Mouse (Mus musculus): ENCODE data around the gene Dnah6. TPM values are rescaled to one million over a fixed set of nuclear protein-coding genes. Genes with fewer than 3 reads are reported as not detected.

The Dnah6 gene
- 1.1 TPM for polyA plus RNA-seq (2014; fragmentation: Illumina TruSeq; extraction: RNeasy Lipid Tissue Mini Kit (QIAGEN cat#74804); ENCODE audit: low read depth, low replicate concordance)

DNA sequence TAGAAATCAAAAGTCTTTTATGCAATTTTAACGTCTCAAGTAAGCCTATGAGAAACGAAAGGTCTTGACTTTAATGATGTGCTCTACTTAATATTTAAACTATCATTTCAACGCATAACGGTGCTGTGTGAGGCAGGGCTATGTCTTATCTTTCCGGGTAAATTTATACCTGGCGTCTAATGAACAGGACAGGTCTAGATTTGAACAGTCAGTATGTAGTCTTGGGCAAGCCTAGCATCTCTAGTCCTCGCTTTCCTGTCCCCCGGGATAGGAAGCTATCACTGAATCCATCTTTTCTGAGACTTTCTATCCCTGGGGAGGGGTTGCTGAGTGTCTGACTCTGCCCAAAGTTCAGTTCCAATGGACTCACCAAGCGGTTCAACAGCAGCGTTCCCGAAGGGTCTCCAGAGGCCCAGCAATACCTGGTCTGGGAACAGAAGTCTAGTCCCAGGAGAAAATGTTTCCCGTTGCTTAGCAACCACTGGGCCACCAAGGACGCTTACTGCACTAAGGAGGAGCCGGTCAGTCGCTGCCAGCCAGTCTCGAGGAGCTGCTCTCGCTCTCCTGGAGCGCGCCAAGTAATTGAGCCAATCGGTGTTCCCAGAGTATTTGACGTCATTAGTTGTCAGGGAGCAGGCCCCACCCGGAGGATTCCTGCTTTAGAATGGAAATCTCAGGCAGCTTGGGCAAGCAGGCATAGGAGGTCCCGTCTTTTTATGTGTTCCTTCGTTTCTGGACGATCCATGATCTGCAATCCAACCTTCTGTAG lies at the start of gene Dnah6:
Dnah6 (minus strand) TSS at position 463 of the 769 bp plus-strand sequence.

DNA sequence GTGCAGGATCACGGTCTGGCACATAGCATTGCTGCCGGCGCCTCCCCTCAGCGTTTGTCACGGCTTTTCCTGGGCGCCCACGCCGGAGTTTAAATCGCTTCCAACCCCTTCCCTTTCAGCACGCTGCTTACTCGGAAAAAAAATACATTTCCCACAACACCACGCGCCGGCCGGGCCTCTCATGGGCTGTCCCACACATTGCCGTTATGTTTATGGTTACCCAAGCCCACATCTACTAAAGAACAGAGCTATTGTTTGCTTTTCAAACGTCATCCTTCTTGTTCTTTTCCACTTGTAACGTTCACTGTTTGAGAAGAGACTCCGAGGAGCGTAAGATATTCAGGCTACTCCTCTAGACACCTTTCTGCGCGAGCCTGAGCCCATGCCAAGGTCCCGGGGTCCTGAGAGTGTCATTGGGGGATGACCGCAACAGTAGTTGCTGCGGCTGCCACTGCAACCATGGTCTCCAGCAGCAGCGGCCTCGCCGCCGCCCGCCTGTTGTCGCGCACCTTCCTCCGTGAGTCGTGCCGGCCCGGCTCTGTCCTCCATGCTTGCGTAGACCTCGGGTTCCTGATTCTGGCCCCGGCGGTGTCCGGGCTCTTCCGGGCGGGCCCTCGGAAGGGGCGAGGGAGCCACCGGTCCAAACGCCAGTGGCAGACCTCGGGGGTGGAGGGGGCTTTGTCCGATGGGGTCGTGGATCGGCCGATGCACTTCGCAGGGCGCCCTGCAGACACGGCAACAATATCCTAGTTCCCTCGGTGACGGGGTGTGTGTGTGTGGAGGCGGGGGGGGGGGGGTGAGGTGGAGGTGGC lies 27.0 kb upstream of the Dnah6 start, which contains the start of gene Suclg1:
Suclg1 (plus strand) TSS at position 146 of the 812 bp plus-strand sequence.

Other genes starting within 250 kb of the Dnah6 start
- gene Suclg1, start 26.7 kb upstream of the Dnah6 start, polyA plus RNA-seq (2014; fragmentation: Illumina TruSeq; extraction: RNeasy Lipid Tissue Mini Kit (QIAGEN cat#74804); ENCODE audit: low read depth, low replicate concordance): 109 TPM
- 1.3 TPM for gene 4931417E11Rik, start 248.0 kb upstream of the Dnah6 start, polyA plus RNA-seq (2014; fragmentation: Illumina TruSeq; extraction: RNeasy Lipid Tissue Mini Kit (QIAGEN cat#74804); ENCODE audit: low read depth, low replicate concordance)